Mouse (Mus musculus): ENCODE measurements around the gene Cdkal1. TPM values are rescaled to one million over a fixed set of nuclear protein-coding genes. Genes with fewer than 3 reads are reported as not detected.

Cdkal1 gene
- polyA plus RNA-seq, 1 experiment from 2014 or later: 33.9 TPM

- H3K27ac ChIP-seq: no peak overlapping the region
- no peak for ATAC-seq (ENCODE audit: low FRiP score)
- WGBS: 92% methylated on average over 6 of the region's 6 CpGs
- no peak overlapping the region for H3K4me2 ChIP-seq
- no peaks in the 10 kb centered on the region for H3K36me3 ChIP-seq (replicated peaks)
- H3K27me3 ChIP-seq: no peaks in the 10 kb centered on the region
- H3K9ac ChIP-seq: no peak overlapping the region
- H3K4me1 ChIP-seq: no peaks in the 10 kb centered on the region
- H3K9me3 ChIP-seq: no peaks in the 10 kb centered on the region
- H3K4me3 ChIP-seq (replicated peaks): no peak overlapping the region
Measured at GRCm38 (mm10) chr13:29550203-29550602, 305.3 kb downstream of the Cdkal1 start.

DNA sequence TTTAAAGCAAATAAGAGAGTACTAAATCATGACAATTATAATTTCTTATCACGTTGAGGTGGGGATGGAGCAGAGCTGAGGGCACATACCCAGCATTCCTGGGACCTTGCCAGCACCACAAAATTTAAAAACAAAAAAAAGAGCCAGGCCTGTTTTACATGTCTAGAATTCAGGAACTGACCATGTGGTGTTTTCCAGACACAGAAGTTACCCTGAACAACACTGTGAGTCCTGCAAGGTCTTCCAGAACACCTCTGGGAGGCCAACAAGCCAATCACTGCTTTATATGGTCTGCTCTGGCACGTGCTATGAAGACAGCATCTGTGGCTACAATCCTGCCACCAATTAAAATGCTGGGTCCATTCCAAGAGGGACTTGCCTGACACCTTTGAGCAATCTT is 305.7 kb downstream of the Cdkal1 start:
- H3K4me1 ChIP-seq: no peaks in the 10 kb centered on the region
- 81% methylated on average over 2 of the region's 2 CpGs for WGBS
- ATAC-seq (ENCODE audit: low FRiP score): no peak
- no peak overlapping the region for H3K4me3 ChIP-seq (replicated peaks)
- no peak overlapping the region for H3K27ac ChIP-seq
- no peak overlapping the region for H3K9ac ChIP-seq
- no peak overlapping the region for H3K4me2 ChIP-seq
- H3K27me3 ChIP-seq: no peaks in the 10 kb centered on the region
- no peaks in the 10 kb centered on the region for H3K9me3 ChIP-seq
- no peaks in the 10 kb centered on the region for H3K36me3 ChIP-seq (replicated peaks)

DNA sequence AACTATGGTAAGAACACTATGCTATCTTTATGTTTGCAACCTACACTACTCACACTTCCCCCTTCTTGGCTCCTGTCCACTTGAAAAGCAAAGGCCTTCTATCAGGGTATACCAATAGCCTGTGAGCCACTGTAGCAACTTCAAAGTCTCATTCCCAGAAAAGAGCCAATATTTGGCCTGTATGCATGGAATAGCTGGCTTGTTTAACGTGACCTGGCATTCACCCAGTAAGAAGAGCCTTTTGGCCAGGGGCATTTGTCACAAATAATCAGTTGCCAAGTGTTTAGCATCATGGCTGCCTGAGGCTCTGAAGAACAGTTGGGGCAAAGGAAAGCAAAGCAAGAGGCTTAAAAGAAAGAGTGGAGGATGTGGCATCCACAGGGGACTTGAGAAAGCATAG is 317.6 kb downstream of the Cdkal1 start:
- Histone ChIP-seq H3K4me2 (no peak overlapping the region), H3K27ac (no peak overlapping the region), H3K9me3 (no peaks in the 10 kb centered on the region), H3K4me3 (replicated peaks) (no peak overlapping the region), H3K9ac (no peak overlapping the region), H3K27me3 (no peaks in the 10 kb centered on the region), H3K36me3 (replicated peaks) (no peaks in the 10 kb centered on the region), H3K4me1 (peaks cover 3% of the 10 kb centered on the region)
- ATAC-seq (ENCODE audit: low FRiP score): no peak
- 79% methylated on average over 1 of the region's 1 CpGs for WGBS

DNA sequence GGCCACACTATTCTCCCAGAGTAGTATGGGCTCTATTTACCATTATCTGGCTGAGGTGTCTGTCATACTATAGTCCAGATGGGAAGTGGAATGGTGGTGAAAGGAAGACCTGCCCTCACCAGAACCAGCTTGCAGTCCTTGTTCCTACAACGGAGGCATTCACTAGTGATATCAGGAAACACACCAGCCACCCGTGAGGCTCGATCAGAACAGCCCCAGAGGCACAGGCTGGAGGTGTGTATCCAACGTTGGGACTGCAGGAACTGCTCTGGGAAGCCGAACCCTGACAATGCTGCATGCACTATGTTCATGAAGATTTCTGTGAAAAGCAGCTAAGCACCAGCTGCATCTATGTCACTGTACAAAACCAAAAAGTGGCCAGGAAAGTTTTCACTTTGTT is 321.9 kb downstream of the Cdkal1 start:
- WGBS: 88% methylated on average over 5 of the region's 5 CpGs
- Histone ChIP-seq H3K9me3 (no peaks in the 10 kb centered on the region), H3K4me1 (peaks cover 3% of the 10 kb centered on the region), H3K27ac (no peak overlapping the region), H3K4me3 (replicated peaks) (no peak overlapping the region), H3K9ac (no peak overlapping the region), H3K4me2 (no peak overlapping the region), H3K36me3 (replicated peaks) (no peaks in the 10 kb centered on the region), H3K27me3 (no peaks in the 10 kb centered on the region)
- no peak for ATAC-seq (ENCODE audit: low FRiP score)

DNA sequence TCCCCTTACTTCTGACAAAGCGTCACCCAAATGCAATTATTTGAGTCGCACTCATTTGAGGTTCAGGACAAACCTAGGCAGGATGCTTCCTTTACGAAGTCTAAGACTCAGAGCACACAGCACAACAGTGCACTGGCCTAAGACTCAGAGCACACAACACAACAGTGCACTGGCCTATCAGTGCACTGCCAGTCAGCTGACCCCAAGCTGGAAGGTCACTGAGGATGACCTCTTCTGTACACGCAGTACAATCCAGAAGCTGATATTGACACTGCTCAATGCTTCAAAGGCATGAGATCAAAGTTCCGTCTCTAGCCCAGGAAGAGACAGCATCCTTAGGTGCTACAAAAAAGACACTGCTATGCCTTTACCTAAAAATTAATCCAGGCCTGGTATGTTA is 327.1 kb downstream of the Cdkal1 start:
- no peak overlapping the region for H3K4me2 ChIP-seq
- no peak overlapping the region for H3K9ac ChIP-seq
- no peaks in the 10 kb centered on the region for H3K27me3 ChIP-seq
- no peaks in the 10 kb centered on the region for H3K36me3 ChIP-seq (replicated peaks)
- WGBS: 90% methylated on average over 5 of the region's 5 CpGs
- no peak overlapping the region for H3K27ac ChIP-seq
- H3K9me3 ChIP-seq: no peaks in the 10 kb centered on the region
- H3K4me1 ChIP-seq: no peaks in the 10 kb centered on the region
- no peak overlapping the region for H3K4me3 ChIP-seq (replicated peaks)
- no peak for ATAC-seq (ENCODE audit: low FRiP score)

DNA sequence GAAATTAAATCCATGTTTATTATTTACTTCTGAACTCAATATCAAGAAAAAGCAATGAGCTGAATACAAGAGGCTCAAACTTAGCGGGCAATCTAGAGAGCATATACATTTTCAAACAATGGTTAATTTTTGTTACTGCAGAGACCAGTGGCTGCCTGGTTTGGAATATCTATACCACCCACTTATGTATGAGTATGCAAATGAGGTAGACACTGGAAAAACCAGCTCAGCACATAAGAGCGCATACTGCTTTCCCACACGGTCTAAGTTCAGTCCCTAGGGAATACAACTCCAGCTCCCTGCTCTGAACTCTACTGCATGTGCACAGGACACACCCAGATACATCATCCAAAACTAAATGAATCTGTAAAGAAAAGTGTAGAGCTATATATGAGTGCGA is 334.2 kb downstream of the Cdkal1 start:
- no peaks in the 10 kb centered on the region for H3K4me1 ChIP-seq
- H3K4me2 ChIP-seq: no peak overlapping the region
- H3K9me3 ChIP-seq: no peaks in the 10 kb centered on the region
- no peaks in the 10 kb centered on the region for H3K27me3 ChIP-seq
- H3K4me3 ChIP-seq (replicated peaks): no peak overlapping the region
- H3K27ac ChIP-seq: no peak overlapping the region
- ATAC-seq (ENCODE audit: low FRiP score): no peak
- no peak overlapping the region for H3K9ac ChIP-seq
- no peaks in the 10 kb centered on the region for H3K36me3 ChIP-seq (replicated peaks)
- 88% methylated on average over 4 of the region's 4 CpGs for WGBS

- Histone ChIP-seq H3K4me1 (no peaks in the 10 kb centered on the region), H3K4me3 (replicated peaks) (no peak overlapping the region), H3K9ac (no peak overlapping the region), H3K9me3 (no peaks in the 10 kb centered on the region), H3K27me3 (no peaks in the 10 kb centered on the region), H3K36me3 (replicated peaks) (no peaks in the 10 kb centered on the region), H3K4me2 (no peak overlapping the region), H3K27ac (no peak overlapping the region)
- ATAC-seq (ENCODE audit: low FRiP score): no peak
- WGBS: 75% methylated on average over 1 of the region's 1 CpGs
Measured at GRCm38 (mm10) chr13:29514071-29514470, 341.4 kb downstream of the Cdkal1 start.

GRCm38 (mm10) chr13:29504861-29505568 is 350.5 kb downstream of the Cdkal1 start:
- 69% methylated on average over 4 of the region's 4 CpGs for WGBS
- H3K4me1 ChIP-seq: peaks cover 16% of the 10 kb centered on the region
- ATAC-seq (ENCODE audit: low FRiP score): no peak
- H3K4me3 ChIP-seq (replicated peaks): no peak overlapping the region
- no peak overlapping the region for H3K9ac ChIP-seq
- H3K9me3 ChIP-seq: no peaks in the 10 kb centered on the region
- H3K27me3 ChIP-seq: no peaks in the 10 kb centered on the region
- H3K4me2 ChIP-seq: no peak overlapping the region
- no peaks in the 10 kb centered on the region for H3K36me3 ChIP-seq (replicated peaks)
- no peak overlapping the region for H3K27ac ChIP-seq

DNA sequence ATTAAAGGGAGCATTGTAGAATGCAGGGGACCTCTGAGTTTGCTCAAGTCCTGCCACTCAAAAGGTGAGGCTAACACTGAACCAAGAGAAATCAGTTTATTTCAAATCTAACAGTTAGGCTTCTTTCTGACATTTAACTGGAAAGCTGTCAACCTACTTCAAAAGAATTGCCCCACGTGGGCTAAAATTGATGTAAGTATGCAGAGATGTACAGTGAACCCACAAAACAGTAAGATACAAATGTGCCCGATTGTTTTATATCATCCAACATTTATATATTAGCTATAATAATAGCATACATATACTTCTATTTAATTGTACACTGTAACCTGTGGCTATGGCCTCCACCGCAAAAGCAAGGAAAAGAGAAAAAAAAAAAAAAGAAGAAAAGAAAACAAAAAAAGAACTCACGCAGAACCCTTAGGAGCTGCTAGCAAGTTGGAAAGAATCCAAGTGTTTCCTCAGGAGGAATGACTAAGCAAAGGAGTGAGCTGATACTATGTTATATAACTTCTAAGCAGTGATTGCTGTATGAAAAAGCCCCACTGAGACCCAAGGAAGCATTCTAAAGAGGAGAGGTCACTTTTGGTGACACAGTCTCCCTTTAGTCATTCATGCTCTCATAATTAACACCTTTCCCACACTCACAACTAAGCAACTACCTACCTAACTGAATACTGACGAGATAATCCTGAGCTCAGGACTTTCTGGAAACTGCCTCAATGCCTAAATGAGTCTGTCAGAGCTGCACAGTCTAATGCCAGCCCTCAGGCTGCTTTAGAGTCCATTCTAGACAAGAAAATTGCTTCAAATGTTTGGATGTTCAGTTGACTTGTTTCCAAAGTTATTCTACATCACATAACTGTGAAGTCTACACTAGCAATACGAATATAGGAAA is 352.1 kb downstream of the Cdkal1 start:
- Histone ChIP-seq H3K4me1 (peaks cover 16% of the 10 kb centered on the region), H3K4me2 (no peak overlapping the region), H3K9ac (no peak overlapping the region), H3K9me3 (no peaks in the 10 kb centered on the region), H3K27ac (0 out of 2 replicates have a peak overlapping the region, but pooled peaks have one; percentile 31), H3K36me3 (replicated peaks) (no peaks in the 10 kb centered on the region), H3K4me3 (replicated peaks) (no peak overlapping the region), H3K27me3 (no peaks in the 10 kb centered on the region)
- ATAC-seq (ENCODE audit: low FRiP score): peak; percentile 55; the same call in 1 of the 2 replicates
- 58% methylated on average over 6 of the region's 6 CpGs for WGBS

DNA sequence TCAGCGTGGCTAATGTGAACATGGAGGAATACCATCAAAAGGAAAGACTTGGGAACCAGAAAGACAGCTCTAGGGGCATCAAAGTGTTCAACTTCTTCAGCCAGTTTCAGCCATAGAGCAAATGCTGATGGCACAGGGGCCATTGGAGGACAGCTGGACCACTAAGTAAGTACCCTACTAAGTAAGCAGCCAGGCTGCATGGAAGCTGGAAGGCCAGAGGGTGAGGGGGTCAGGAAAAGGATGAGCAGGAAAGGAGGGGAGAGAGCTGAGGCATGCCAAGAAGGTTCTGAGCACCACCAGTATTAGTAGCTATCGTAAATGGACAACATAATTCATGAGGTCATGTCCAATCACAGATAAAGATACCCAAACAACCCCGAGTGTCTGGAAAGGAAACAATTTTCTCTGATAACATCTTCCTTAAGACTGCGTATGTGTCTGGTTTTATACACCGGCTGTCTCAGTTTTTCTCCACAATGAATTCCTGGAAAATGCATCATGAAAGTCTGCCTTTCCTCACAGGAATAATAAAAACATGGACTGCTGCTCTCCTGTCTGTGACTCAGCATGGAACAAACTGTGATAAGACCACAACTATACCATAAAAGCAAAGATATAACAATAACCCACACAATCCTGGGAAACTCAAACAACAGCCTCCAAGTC is 352.9 kb downstream of the Cdkal1 start:
- H3K9me3 ChIP-seq: no peaks in the 10 kb centered on the region
- no peak overlapping the region for H3K4me3 ChIP-seq (replicated peaks)
- H3K36me3 ChIP-seq (replicated peaks): no peaks in the 10 kb centered on the region
- H3K27ac ChIP-seq: no peak overlapping the region
- H3K9ac ChIP-seq: no peak overlapping the region
- no peaks in the 10 kb centered on the region for H3K27me3 ChIP-seq
- 84% methylated on average over 5 of the region's 5 CpGs for WGBS
- peaks cover 16% of the 10 kb centered on the region for H3K4me1 ChIP-seq
- H3K4me2 ChIP-seq: no peak overlapping the region
- ATAC-seq (ENCODE audit: low FRiP score): no peak

DNA sequence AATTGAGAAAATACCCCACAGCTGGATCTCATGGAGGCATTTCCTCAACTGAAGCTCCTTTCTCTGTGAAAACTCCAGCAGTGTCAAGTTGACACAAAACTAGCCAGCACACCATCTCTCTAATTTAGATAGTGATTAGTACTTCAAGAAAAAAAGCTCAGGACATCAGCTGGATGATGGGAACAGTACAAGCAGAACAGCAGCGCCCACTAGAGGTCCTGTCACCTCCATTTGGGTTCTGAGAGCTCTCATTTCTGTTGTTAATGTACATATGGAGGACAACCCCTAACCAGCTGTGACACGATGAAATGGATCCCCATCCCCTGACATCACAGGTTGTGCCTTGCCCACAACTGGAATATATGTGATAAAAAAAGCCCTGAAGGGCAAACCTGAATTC is 354.3 kb downstream of the Cdkal1 start:
- WGBS: 73% methylated on average over 2 of the region's 2 CpGs

DNA sequence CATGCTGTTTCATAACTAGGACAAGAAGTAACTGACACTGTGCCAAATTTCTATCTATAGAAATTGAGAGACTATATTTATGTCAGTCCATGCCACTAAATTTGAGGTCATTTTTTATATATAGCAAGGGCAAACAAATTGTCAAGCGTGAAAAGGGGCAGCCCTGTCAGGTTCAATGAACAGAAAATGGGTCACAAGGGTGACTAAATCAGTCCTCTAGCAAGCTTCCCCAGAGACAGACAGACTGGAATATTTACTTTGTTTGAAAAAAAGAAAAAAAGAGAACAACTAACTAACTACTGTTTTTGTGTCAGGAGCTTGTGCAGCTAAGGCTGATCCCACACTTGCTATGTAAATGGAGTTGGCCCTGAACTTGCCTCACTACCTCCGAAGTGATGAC is 355.7 kb downstream of the Cdkal1 start:
- H3K9ac ChIP-seq: no peak overlapping the region
- no peak for ATAC-seq (ENCODE audit: low FRiP score)
- no peak overlapping the region for H3K27ac ChIP-seq
- 90% methylated on average over 2 of the region's 2 CpGs for whole genome bisulfite sequencing
- no peaks in the 10 kb centered on the region for H3K9me3 ChIP-seq
- no peaks in the 10 kb centered on the region for H3K36me3 ChIP-seq (replicated peaks)
- H3K4me1 ChIP-seq: peaks cover 10% of the 10 kb centered on the region
- no peak overlapping the region for H3K4me3 ChIP-seq (replicated peaks)
- no peak overlapping the region for H3K4me2 ChIP-seq
- H3K27me3 ChIP-seq: no peaks in the 10 kb centered on the region

More for the DNA sequence above, 354.3 kb downstream of the Cdkal1 start:
- Histone ChIP-seq H3K4me3 (replicated peaks) (no peak overlapping the region), H3K27me3 (no peaks in the 10 kb centered on the region), H3K27ac (no peak overlapping the region), H3K36me3 (replicated peaks) (no peaks in the 10 kb centered on the region), H3K4me2 (no peak overlapping the region), H3K9ac (no peak overlapping the region), H3K9me3 (no peaks in the 10 kb centered on the region), H3K4me1 (peaks cover 16% of the 10 kb centered on the region)
- ATAC-seq (ENCODE audit: low FRiP score): no peak
